Mouse (Mus musculus): ENCODE results near the gene Grcc10. TPM values are rescaled to one million over a fixed set of nuclear protein-coding genes. Genes with fewer than 3 reads are reported as not detected.

The Grcc10 gene
- polyA plus RNA-seq, 1 experiment from 2014 or later = 600 TPM

DNA sequence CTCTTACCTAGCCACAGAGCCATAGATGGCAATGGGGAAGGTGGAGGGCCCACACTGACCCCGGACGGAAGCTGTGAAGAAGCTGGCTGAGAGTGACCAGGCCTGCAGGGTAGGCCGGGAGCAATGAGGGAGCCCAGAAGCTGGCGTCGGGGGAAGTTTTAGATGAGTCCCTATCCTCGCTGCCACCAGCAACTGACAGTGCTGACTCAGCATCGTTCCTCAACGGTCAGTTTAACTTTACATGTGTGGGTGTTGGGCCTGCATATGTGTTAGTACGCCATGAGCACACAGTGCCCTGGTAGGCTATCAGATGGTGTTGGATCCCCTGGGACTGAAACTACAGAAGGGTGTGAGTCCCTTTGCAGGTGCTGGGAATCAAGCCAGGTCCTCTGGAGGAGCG lies 16.7 kb downstream of the Grcc10 start:
- 85% methylated on average over 10 of the region's 10 CpGs for WGBS
- no peak for ATAC-seq (replicated peaks; ENCODE audit: low FRiP score, low read depth)

DNA sequence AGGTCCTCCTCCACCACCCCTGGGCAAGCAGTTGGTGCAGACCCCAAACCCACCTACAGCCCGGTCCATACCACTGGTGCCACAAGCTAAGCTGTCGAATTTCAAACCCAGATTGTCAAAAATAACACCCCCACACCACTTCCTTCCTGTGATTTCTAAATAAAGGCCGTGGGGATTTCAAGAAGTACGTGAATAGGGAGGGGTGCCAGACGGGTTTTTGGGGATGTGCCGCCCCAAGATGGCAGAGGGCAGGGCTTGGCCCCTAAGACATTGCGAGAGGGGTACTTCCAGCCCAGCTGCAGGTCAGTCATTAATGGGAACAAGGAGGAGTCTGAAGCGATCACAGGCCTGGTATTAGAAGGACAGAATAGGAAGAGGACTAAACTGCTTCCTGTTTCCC lies 17.6 kb downstream of the Grcc10 start:
- H3K4me1 ChIP-seq (replicated peaks; ENCODE audit: insufficient read depth, low read length) = no peaks in the 10 kb centered on the region
- WGBS = 67% methylated on average over 8 of the region's 8 CpGs
- no peak overlapping the region for H3K4me3 ChIP-seq (replicated peaks; ENCODE audit: low read depth, low read length)
- H3K9me3 ChIP-seq (replicated peaks; ENCODE audit: low read length) = no peaks in the 10 kb centered on the region
- no peak overlapping the region for H3K27ac ChIP-seq
- no peaks in the 10 kb centered on the region for H3K36me3 ChIP-seq (ENCODE audit: insufficient read depth, low read length)
- H3K4me2 ChIP-seq (ENCODE audit: low read length) = no peak overlapping the region
- no peak for TF ChIP-seq CTCF (IDR thresholded peaks at IDR 0.05; ENCODE audit: low read depth)
- H3K9ac ChIP-seq (ENCODE audit: low read depth, low read length) = no peak overlapping the region
- H3K27me3 ChIP-seq (ENCODE audit: insufficient read depth, low read length) = no peaks in the 10 kb centered on the region
- DNase-seq (ENCODE audit: low spot score) (no peak), ATAC-seq (replicated peaks; ENCODE audit: low FRiP score, low read depth) (no peak)

More for the DNA sequence above, 16.7 kb downstream of the Grcc10 start:
- Histone ChIP-seq H3K4me2 (ENCODE audit: low read length) (no peak overlapping the region), H3K4me3 (replicated peaks; ENCODE audit: low read depth, low read length) (no peak overlapping the region), H3K36me3 (ENCODE audit: insufficient read depth, low read length) (no peaks in the 10 kb centered on the region), H3K27me3 (ENCODE audit: insufficient read depth, low read length) (no peaks in the 10 kb centered on the region), H3K9me3 (replicated peaks; ENCODE audit: low read length) (no peaks in the 10 kb centered on the region), H3K27ac (no peak overlapping the region), H3K4me1 (replicated peaks; ENCODE audit: insufficient read depth, low read length) (no peaks in the 10 kb centered on the region), H3K9ac (ENCODE audit: low read depth, low read length) (0 out of 2 replicates have a peak overlapping the region, but pooled peaks have one; percentile 4)
- no peak for DNase-seq (ENCODE audit: low spot score)
- TF ChIP-seq CTCF (IDR thresholded peaks at IDR 0.05; ENCODE audit: low read depth) = no peak

DNA sequence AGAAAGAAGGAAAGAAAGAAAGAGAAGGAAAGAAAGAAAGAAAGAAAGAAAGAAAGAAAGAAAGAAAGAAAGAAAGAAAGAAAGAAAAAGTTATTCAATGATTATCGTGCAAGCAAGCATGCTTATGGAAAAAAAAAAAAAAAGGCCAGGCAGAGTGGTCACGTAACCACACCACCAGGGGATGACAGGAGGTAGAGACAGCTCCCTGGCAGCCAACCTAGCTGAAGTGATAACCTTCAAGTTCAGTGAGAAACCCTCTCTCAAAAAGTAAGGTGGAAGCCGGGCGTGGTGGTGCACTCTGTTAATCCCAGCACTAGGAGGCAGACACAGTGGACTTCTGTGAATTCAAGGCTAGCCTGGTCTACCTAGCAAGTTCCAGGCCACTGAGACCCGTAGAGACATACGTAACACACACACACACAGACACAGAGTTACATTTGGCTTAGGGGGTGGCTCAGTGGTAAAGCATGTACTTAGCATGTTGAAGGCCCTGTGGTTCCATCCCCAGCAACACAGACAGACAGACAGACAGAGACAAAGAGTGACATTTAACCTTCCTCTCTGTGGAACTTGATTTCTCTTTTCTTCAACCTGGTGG lies 18.2 kb downstream of the Grcc10 start:
- ATAC-seq (replicated peaks; ENCODE audit: low FRiP score, low read depth) = no peak

DNA sequence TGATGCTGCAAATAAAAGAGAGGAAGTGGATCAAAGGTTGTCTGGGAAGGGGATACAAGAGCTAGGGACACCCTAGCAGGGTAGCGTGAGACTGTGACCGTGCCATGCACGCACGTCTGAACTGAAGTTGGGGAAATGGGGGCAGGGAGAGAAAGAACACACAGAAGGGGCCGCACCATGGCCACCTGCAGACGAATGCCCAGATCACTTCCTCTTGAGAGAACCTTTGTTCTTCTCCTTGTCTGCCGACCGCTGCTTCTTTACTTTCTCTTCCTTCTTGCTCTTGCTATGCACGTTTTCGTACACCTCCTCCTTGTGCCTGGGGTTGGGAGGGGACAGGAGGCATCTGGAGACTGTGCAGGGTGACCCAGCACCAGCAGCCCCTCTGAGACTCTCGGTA lies 20.3 kb downstream of the Grcc10 start:
- H3K9ac ChIP-seq (ENCODE audit: low read depth, low read length) = no peak overlapping the region
- no peak overlapping the region for H3K4me3 ChIP-seq (replicated peaks; ENCODE audit: low read depth, low read length)
- H3K36me3 ChIP-seq (ENCODE audit: insufficient read depth, low read length) = peaks cover 12% of the 10 kb centered on the region; the same call in 1 of the 2 replicates
- no peaks in the 10 kb centered on the region for H3K9me3 ChIP-seq (replicated peaks; ENCODE audit: low read length)
- WGBS = 65% methylated on average over 11 of the region's 11 CpGs
- H3K4me2 ChIP-seq (ENCODE audit: low read length) = peak overlapping the region; percentile 38
- no peak overlapping the region for H3K27ac ChIP-seq
- H3K4me1 ChIP-seq (replicated peaks; ENCODE audit: insufficient read depth, low read length) = no peaks in the 10 kb centered on the region
- no peak for DNase-seq (ENCODE audit: low spot score)
- TF ChIP-seq CTCF (IDR thresholded peaks at IDR 0.05; ENCODE audit: low read depth) = no peak
- H3K27me3 ChIP-seq (ENCODE audit: insufficient read depth, low read length) = no peaks in the 10 kb centered on the region
- ATAC-seq (replicated peaks; ENCODE audit: low FRiP score, low read depth) = no peak

More for the DNA sequence above, 18.2 kb downstream of the Grcc10 start:
- no peak for TF ChIP-seq CTCF (IDR thresholded peaks at IDR 0.05; ENCODE audit: low read depth)
- WGBS = 91% methylated on average over 6 of the region's 6 CpGs
- Histone ChIP-seq H3K27ac (no peak overlapping the region), H3K4me1 (replicated peaks; ENCODE audit: insufficient read depth, low read length) (no peaks in the 10 kb centered on the region), H3K36me3 (ENCODE audit: insufficient read depth, low read length) (no peaks in the 10 kb centered on the region), H3K4me3 (replicated peaks; ENCODE audit: low read depth, low read length) (no peak overlapping the region), H3K9me3 (replicated peaks; ENCODE audit: low read length) (no peaks in the 10 kb centered on the region), H3K4me2 (ENCODE audit: low read length) (no peak overlapping the region), H3K9ac (ENCODE audit: low read depth, low read length) (no peak overlapping the region), H3K27me3 (ENCODE audit: insufficient read depth, low read length) (no peaks in the 10 kb centered on the region)
- DNase-seq (ENCODE audit: low spot score) = no peak

DNA sequence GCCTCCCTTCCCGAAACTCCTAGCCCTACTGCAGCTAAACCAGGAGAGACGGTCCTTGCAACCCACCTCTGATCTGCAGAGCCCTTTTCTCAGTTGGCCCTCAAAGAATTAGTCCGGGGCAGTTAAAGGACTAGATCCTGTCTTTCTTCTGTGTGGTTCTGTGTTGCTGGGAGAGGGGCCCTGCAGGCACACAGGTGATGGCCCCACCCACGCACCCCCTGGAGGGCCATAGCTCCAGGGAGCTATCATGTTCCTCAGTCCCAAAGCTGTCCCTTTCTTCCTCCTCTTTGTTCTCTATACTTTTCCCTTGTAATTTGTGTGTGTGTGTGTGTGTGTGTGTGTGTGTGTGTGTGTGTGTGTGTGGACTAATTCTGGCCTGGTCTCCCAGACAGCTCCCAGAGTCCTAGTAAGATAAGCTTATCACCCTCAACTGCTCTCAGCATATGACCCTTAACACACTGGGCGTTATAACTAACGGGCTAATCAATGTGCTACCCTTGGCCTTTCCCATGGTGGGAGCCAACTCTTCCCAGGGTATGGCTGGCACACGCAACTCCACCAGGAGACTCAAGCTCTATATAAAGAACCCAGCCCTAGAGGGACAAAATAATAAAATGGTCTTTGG lies 21.7 kb downstream of the Grcc10 start:
- DNase-seq (ENCODE audit: low spot score) = no peak
- 66% methylated on average over 7 of the region's 7 CpGs for WGBS

DNA sequence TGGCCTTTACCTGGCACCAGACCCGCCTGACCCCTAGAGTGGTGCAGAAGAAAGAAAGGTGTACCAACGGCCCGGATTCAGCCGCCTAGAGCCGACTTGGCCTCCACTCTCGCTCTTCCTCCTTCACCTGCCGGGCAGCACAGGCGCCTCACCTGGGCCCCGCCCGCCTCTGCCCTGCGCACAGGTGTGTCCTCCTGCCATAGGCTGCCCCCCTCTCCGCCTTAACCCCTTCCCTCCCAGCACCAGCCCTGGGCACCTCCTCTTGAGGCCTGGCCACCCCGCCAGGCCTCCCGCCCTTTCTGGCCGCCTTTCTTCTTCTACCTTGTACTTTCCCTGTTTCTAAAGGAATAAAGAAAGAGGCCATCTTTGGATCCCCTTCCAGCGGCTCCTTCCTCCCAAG lies 22.5 kb downstream of the Grcc10 start:
- DNase-seq (ENCODE audit: low spot score) (peak; percentile 39), ATAC-seq (replicated peaks; ENCODE audit: low FRiP score, low read depth) (peak; percentile 67)
- H3K36me3 ChIP-seq (ENCODE audit: insufficient read depth, low read length) = peaks cover 21% of the 10 kb centered on the region
- peak overlapping the region; percentile 30 for H3K4me3 ChIP-seq (replicated peaks; ENCODE audit: low read depth, low read length)
- no peaks in the 10 kb centered on the region for H3K27me3 ChIP-seq (ENCODE audit: insufficient read depth, low read length)
- no peak for TF ChIP-seq CTCF (IDR thresholded peaks at IDR 0.05; ENCODE audit: low read depth)
- 68% methylated on average over 15 of the region's 16 CpGs for WGBS
- H3K9ac ChIP-seq (ENCODE audit: low read depth, low read length) = peak overlapping the region; percentile 58
- peak overlapping the region; percentile 75 for H3K27ac ChIP-seq
- H3K4me1 ChIP-seq (replicated peaks; ENCODE audit: insufficient read depth, low read length) = 0 out of 2 replicates have a peak, but pooled peaks cover 4% of the 10 kb centered on the region
- H3K9me3 ChIP-seq (replicated peaks; ENCODE audit: low read length) = no peaks in the 10 kb centered on the region
- H3K4me2 ChIP-seq (ENCODE audit: low read length) = peak overlapping the region; percentile 38

More for the DNA sequence above, 21.7 kb downstream of the Grcc10 start:
- peak overlapping the region; percentile 24; the same call in 1 of the 2 replicates for H3K4me3 ChIP-seq (replicated peaks; ENCODE audit: low read depth, low read length)
- peak overlapping the region; percentile 58 for H3K9ac ChIP-seq (ENCODE audit: low read depth, low read length)
- H3K4me2 ChIP-seq (ENCODE audit: low read length) = peak overlapping the region; percentile 38
- H3K9me3 ChIP-seq (replicated peaks; ENCODE audit: low read length) = no peaks in the 10 kb centered on the region
- ATAC-seq (replicated peaks; ENCODE audit: low FRiP score, low read depth) = no peak
- no peaks in the 10 kb centered on the region for H3K27me3 ChIP-seq (ENCODE audit: insufficient read depth, low read length)
- no peaks in the 10 kb centered on the region for H3K4me1 ChIP-seq (replicated peaks; ENCODE audit: insufficient read depth, low read length)
- H3K27ac ChIP-seq = peak overlapping the region; percentile 75
- peaks cover 21% of the 10 kb centered on the region for H3K36me3 ChIP-seq (ENCODE audit: insufficient read depth, low read length)
- TF ChIP-seq CTCF (IDR thresholded peaks at IDR 0.05; ENCODE audit: low read depth) = no peak
